Mouse (Mus musculus) intestine, embryonic 14.5 days (tissue): ENCODE results near the gene Eomes. TPM values are rescaled to one million over a fixed set of nuclear protein-coding genes. Genes with fewer than 3 reads are reported as not detected.

ENCODE experiments used
- ATAC-seq: fragments of 200-750 bp; cut with Nextera tagmentation; replicated peaks from 2 replicates; pipeline ENCODE4 v1.8.0; 2017; ENCODE audit warnings: low read depth, moderate number of reproducible peaks, moderate TSS enrichment, moderate library complexity; ENCODE audit not compliant: low FRiP score, low TSS enrichment
- DNase-seq: peaks from one replicate; pipeline ENCODE4 v3.0.0-alpha.2; 2018; ENCODE audit warnings: low spot score
- H3K27ac ChIP-seq: fragments of 300-500 bp; sonication (generic); 2 replicates; pipeline ENCODE4 v1.5.1; 2014; ENCODE audit warnings: low read depth, mild to moderate bottlenecking, control low read depth
- H3K27me3 ChIP-seq: fragments of 300-500 bp; sonication (generic); replicated peaks from 2 replicates; pipeline ENCODE4 v1.6.1; 2014; ENCODE audit warnings: low read length, control low read depth; ENCODE audit not compliant: control insufficient read depth, insufficient read depth
- H3K36me3 ChIP-seq: fragments of 300-500 bp; sonication (generic); 2 replicates; pipeline ENCODE4 v1.6.1; 2014; ENCODE audit warnings: low read length, control low read depth; ENCODE audit not compliant: control insufficient read depth, insufficient read depth
- H3K4me1 ChIP-seq: fragments of 300-500 bp; sonication (generic); replicated peaks from 2 replicates; pipeline ENCODE4 v1.6.1; 2014; ENCODE audit warnings: low read length, control low read depth, mixed read lengths; ENCODE audit not compliant: control insufficient read depth, insufficient read depth
- H3K4me2 ChIP-seq: fragments of 300-500 bp; sonication (generic); 2 replicates; pipeline ENCODE4 v1.6.1; 2014; ENCODE audit warnings: low read length
- H3K4me3 ChIP-seq: fragments of 300-500 bp; sonication (generic); 2 replicates; pipeline ENCODE4 v1.5.1; 2014; ENCODE audit warnings: low read depth, low read length, control low read depth, mixed read lengths
- H3K9ac ChIP-seq: fragments of 300-500 bp; sonication (generic); 2 replicates; pipeline ENCODE4 v1.6.1; 2014; ENCODE audit warnings: mild to moderate bottlenecking, low read length
- H3K9me3 ChIP-seq: fragments of 300-500 bp; sonication (generic); 2 replicates; pipeline ENCODE4 v1.6.1; 2016; ENCODE audit warnings: low read length, control low read depth; ENCODE audit not compliant: control insufficient read depth
- WGBS: fragments of 180-500 bp; shearing (Covaris S2); extraction: QIAGEN DNeasy Blood & Tissue Kit; methylation state at CpG from one replicate; pipeline ENCODE4 v1.1.7; 2014; 5-methylcytosine and 5-hydroxymethylcytosine counted together
- polyA plus RNA-seq: library from polyadenylated mRNA; unstranded; fragments of >200 nt; fragmentation: Nextera tagmentation; extraction: Ambion mirVana; gene quantifications from 2 replicates; pipeline ENCODE4 v1.2.1, GENCODE M21; 2014

Gene Eomes
- polyA plus RNA-seq, 1 experiment from 2014 or later, result 0.34 TPM

DNA sequence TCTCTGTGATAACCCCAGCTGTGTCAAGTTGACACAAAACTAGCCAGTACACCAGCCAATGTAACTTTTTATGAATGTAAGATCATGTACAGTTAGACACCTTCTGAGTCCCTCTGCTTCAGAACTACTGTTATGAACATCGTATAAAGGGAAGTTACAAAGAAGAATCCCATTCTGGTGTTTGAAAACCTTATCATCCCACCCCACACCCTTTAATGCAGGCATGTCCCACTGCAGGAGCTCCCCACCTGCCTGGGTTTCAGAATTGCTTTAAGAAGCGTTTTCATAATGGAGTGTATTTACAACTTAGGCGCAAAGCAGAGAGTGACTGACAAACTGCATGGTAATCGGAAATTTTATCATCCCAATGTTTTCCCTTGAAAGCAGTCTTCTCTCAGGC, 13.2 kb downstream of the Eomes start:
- peaks cover 15% of the 10 kb centered on the region; the same call in 1 of the 2 replicates for H3K4me1 ChIP-seq
- 78% methylated on average over 4 of the region's 4 CpGs for WGBS
- H3K4me3 ChIP-seq, result no peak overlapping the region
- DNase-seq (no peak), ATAC-seq (no peak)
- H3K4me2 ChIP-seq, result no peak overlapping the region
- H3K9me3 ChIP-seq, result no peaks in the 10 kb centered on the region
- no peak overlapping the region for H3K9ac ChIP-seq
- no peak overlapping the region for H3K27ac ChIP-seq
- H3K36me3 ChIP-seq, result no peaks in the 10 kb centered on the region
- peaks cover 34% of the 10 kb centered on the region for H3K27me3 ChIP-seq

DNA sequence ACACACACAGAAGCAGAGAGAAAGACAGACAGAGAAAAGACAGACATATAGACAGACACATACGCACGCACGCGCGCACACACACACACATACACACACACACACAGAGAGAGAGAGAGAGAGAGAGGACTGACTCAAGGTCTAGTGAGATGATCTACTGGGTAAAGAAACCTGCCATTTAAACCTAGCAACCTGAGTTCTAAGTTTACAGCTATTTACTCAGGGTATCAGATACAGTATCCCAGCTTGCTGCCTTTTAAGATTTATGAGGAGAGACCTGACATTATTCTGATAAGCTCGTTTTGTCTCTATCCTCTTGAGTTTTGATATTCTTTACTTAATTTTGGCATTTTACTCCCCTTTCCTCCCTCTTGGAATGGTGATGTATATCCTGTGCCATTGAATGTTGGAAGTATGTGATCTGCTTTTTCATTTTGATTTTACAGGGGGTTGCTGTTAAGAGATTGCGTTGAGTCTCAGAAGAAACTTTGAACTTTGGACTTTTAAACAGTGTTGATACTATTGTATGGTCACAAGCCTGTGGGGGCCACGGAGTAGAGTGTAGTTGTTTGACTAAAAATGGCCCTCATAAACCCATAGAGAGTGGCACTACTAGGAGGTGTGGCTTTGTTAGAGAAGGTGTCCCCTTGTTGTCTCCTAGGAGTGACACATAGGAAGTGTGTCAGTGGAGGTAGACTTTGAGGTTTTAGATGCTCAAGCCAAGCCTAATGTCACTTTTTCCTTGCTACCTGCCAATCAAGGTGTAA, 15.1 kb downstream of the Eomes start:
- peaks cover 14% of the 10 kb centered on the region for H3K27me3 ChIP-seq
- H3K9me3 ChIP-seq, result no peaks in the 10 kb centered on the region
- peaks cover 7% of the 10 kb centered on the region; the same call in 1 of the 2 replicates for H3K4me1 ChIP-seq
- H3K9ac ChIP-seq, result no peak overlapping the region
- DNase-seq (no peak), ATAC-seq (peak; percentile 66)
- WGBS, result 84% methylated on average over 8 of the region's 8 CpGs
- no peak overlapping the region for H3K4me3 ChIP-seq
- no peaks in the 10 kb centered on the region for H3K36me3 ChIP-seq
- H3K4me2 ChIP-seq, result no peak overlapping the region
- H3K27ac ChIP-seq, result no peak overlapping the region

DNA sequence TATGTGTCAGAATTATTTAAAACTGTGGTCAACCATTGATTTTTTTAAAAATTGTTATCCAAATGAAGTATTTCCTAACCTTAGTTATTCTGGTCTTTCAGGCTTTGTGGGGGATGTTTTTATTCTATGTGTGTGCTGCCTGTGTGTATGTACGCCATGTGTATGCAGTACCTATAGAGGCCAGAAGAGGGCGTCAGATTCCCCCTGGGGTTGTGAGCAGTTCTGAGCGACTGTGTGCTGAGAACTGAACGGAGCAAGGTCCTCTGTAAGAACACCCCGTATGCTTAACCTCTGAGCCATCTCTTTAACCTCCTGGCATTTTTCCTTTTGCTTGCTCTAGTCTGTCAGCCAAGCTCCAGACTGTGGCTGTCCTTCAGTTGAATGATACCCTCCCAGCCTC, 16.1 kb downstream of the Eomes start:
- H3K4me1 ChIP-seq, result 0 out of 2 replicates have a peak, but pooled peaks cover 4% of the 10 kb centered on the region
- H3K9ac ChIP-seq, result no peak overlapping the region
- no peak overlapping the region for H3K4me3 ChIP-seq
- H3K4me2 ChIP-seq, result no peak overlapping the region
- H3K27ac ChIP-seq, result no peak overlapping the region
- peaks cover 4% of the 10 kb centered on the region for H3K27me3 ChIP-seq
- no peaks in the 10 kb centered on the region for H3K9me3 ChIP-seq
- WGBS, result 92% methylated on average over 5 of the region's 5 CpGs
- ATAC-seq (no peak), DNase-seq (no peak)
- no peaks in the 10 kb centered on the region for H3K36me3 ChIP-seq

DNA sequence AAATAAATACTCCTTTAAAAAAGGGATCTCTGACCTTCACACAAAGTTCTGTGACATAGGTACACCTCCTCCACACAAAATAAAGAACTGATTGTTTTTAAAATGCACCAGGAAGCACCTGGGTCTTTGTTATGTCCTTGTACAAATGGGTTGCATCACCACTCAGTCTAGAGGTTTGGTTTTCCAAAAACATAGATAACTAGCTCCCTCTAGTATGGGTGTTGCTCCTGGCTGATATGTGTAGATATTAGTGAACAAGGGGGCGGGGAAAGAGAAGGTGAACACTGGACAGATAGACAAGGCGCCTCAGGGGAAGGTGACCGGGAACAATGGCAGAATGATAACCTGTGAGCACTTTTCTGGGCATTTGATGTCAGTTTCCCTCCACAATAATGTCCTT, 17.9 kb downstream of the Eomes start:
- 91% methylated on average over 3 of the region's 3 CpGs for WGBS
- H3K4me3 ChIP-seq, result no peak overlapping the region
- no peaks in the 10 kb centered on the region for H3K27me3 ChIP-seq
- H3K27ac ChIP-seq, result no peak overlapping the region
- no peaks in the 10 kb centered on the region for H3K4me1 ChIP-seq
- ATAC-seq (no peak), DNase-seq (no peak)
- H3K4me2 ChIP-seq, result no peak overlapping the region
- H3K36me3 ChIP-seq, result no peaks in the 10 kb centered on the region
- H3K9me3 ChIP-seq, result no peaks in the 10 kb centered on the region
- no peak overlapping the region for H3K9ac ChIP-seq

- Histone ChIP-seq H3K36me3 (no peaks in the 10 kb centered on the region), H3K4me1 (no peaks in the 10 kb centered on the region), H3K4me2 (no peak overlapping the region), H3K4me3 (no peak overlapping the region), H3K9me3 (no peaks in the 10 kb centered on the region), H3K9ac (no peak overlapping the region), H3K27me3 (no peaks in the 10 kb centered on the region), H3K27ac (no peak overlapping the region)
- WGBS, result 77% methylated on average over 3 of the region's 3 CpGs
- ATAC-seq (peak; percentile 85), DNase-seq (peak; percentile 63)
Measured at GRCm38 (mm10) chr9:118496952-118497351, 18.9 kb downstream of the Eomes start.

- ATAC-seq (no peak), DNase-seq (no peak)
- Histone ChIP-seq H3K9ac (no peak overlapping the region), H3K36me3 (no peaks in the 10 kb centered on the region), H3K4me1 (no peaks in the 10 kb centered on the region), H3K4me2 (no peak overlapping the region), H3K9me3 (no peaks in the 10 kb centered on the region), H3K27ac (no peak overlapping the region), H3K27me3 (no peaks in the 10 kb centered on the region), H3K4me3 (no peak overlapping the region)
- 62% methylated on average over 7 of the region's 7 CpGs for WGBS
Measured at GRCm38 (mm10) chr9:118498061-118498460, 20.0 kb downstream of the Eomes start.

GRCm38 (mm10) chr9:118500963-118501362, 23.0 kb downstream of the Eomes start:
- Histone ChIP-seq H3K9ac (no peak overlapping the region), H3K4me3 (no peak overlapping the region), H3K36me3 (no peaks in the 10 kb centered on the region), H3K9me3 (no peaks in the 10 kb centered on the region), H3K27me3 (no peaks in the 10 kb centered on the region), H3K27ac (no peak overlapping the region), H3K4me2 (no peak overlapping the region), H3K4me1 (no peaks in the 10 kb centered on the region)
- no peak for ATAC-seq
- no peak for DNase-seq
- WGBS, result 79% methylated on average over 6 of the region's 6 CpGs

DNA sequence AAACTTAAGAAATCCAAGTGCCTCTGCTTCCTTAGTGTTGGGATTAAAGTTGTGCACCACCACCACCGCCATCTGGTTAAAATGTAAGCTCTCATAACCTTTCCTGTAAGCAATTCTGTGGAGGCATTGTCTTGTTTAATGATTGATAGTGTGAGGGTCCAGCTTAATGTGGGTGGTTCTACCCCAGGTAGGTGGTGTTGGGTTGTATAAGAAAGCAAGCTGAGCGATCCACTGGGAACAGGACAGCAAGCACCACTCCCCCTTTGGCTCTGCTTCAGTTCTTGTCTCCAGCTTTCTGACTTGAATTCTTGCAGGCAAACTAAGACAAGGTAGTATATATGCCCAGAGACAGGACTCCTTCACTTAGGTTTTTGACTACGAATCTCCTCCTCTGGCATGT, 26.6 kb downstream of the Eomes start:
- Histone ChIP-seq H3K9ac (no peak overlapping the region), H3K27ac (peak overlapping the region; percentile 5; the same call in 1 of the 2 replicates), H3K27me3 (no peaks in the 10 kb centered on the region), H3K36me3 (no peaks in the 10 kb centered on the region), H3K9me3 (no peaks in the 10 kb centered on the region), H3K4me3 (no peak overlapping the region), H3K4me2 (no peak overlapping the region), H3K4me1 (peaks cover 9% of the 10 kb centered on the region)
- ATAC-seq (0 out of 2 replicates have a peak, but pooled peaks have one; percentile 33), DNase-seq (no peak)
- WGBS, result 69% methylated on average over 3 of the region's 3 CpGs

- peak; percentile 88 for ATAC-seq
- DNase-seq, result peak; percentile 91
- under 1% methylated on average over 43 of the region's 43 CpGs for WGBS
Measured at GRCm38 (mm10) chr9:118506020-118506403, 28.0 kb downstream of the Eomes start, which contains the start of gene Golga4. Golga4 (plus strand) TSS chr9:118506267.

More at GRCm38 (mm10) chr9:118506020-118506403, 28.0 kb downstream of the Eomes start, which contains the start of gene Golga4:
- H3K36me3 ChIP-seq, result no peaks in the 10 kb centered on the region
- H3K4me2 ChIP-seq, result peak within 1 kb of the TSS; percentile 100
- H3K4me1 ChIP-seq, result peaks cover 9% of the 10 kb centered on the region
- H3K9me3 ChIP-seq, result no peaks in the 10 kb centered on the region
- peak within 1 kb of the TSS; percentile 85 for H3K9ac ChIP-seq
- H3K27ac ChIP-seq, result peak within 1 kb of the TSS; percentile 52; the same call in 1 of the 2 replicates
- H3K27me3 ChIP-seq, result no peaks in the 10 kb centered on the region
- peak within 1 kb of the TSS; percentile 98 for H3K4me3 ChIP-seq
